8 mouse cellular contexts compared by ENCODE assay signal in the genomic region with DNA sequence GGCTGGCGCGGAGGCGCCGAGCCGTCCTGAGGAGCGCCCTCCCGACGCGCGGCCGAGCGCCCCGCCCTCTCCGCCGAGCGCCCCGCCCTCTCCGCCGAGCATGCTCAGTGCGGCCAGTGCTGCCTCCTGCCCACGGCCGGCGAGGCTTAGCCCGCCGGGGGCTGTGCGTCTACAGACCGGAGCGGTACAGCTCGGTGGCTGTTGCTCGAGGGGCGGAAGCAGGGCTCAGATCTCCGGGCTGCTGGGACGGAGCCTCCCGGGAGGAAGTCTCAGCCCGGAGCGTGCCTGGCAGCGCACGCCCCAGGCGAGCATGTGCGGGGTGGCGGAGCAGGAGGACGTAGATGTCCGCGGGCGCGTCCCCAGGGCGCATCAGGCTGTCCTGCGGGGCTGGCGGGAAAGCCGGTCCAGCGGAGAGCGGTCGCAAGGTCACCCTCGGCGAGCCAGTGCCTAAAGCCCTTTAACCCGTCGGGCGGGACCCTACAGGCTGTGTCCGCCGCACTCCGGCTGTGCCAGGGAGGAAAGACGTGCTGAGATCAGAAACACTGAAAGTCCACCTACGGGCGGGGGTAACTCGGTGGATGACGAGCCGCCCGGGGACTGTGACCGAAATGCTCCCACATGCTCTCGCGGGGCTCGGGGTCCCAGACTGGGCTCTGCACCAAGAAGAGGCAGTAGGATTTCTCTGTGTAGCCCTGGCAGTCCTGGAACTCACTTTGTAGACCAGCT. TPM values are rescaled to one million over a fixed set of nuclear protein-coding genes. Genes with fewer than 3 reads are reported as not detected.
DNase-seq lines count a peak whose midpoint lies in the region; ATAC-seq and TF ChIP-seq lines count a peak whose summit lies in the region.

No protein-coding gene starts in this region.

- H3K4me1 ChIP-seq in hindbrain, embryonic 12.5 days = 0 out of 2 replicates have a peak, but pooled peaks cover 2% of the 10 kb centered on the region

- WGBS in hindbrain, embryonic 12.5 days = under 1% methylated on average over 62 of the region's 72 CpGs

- peak overlapping the region; percentile 93 for H3K27ac ChIP-seq in hindbrain, embryonic 12.5 days

- H3K9ac ChIP-seq in hindbrain, embryonic 12.5 days = peak overlapping the region; percentile 78

- no peak for TF ChIP-seq CTCF in Patski (IDR thresholded peaks at IDR 0.05)

- H3K27me3 ChIP-seq in Patski = no peaks in the 10 kb centered on the region
- H3K27me3 ChIP-seq in hindbrain, embryonic 12.5 days = no peaks in the 10 kb centered on the region

- peak overlapping the region; percentile 86 for H3K4me2 ChIP-seq in hindbrain, embryonic 12.5 days (replicated peaks)

- CTCF ChIA-PET in Patski (lab: Charles Lee) = interaction anchor here (1.2 kb wide), 1 partner anchor 10 kb away, joined by 3 read pairs; no protein-coding TSS in a partner anchor

- in situ Hi-C loops in Patski (cut with MboI; ENCODE audit: low pct_unique_long_range_greater_than_20kb) = loop anchor here (5.0 to 10.0 kb wide), 2 partner anchors 117 to 331 kb away; a partner anchor contains a TSS

- peak overlapping the region; percentile 90 for H3K4me3 ChIP-seq in hindbrain, embryonic 12.5 days

- POLR2A ChIA-PET in Patski (lab: Charles Lee) = interaction anchor here (0.6 to 1.2 kb wide), 2 partner anchors 11 to 42 kb away, joined by 3 read pairs; no protein-coding TSS in a partner anchor

- no peaks in the 10 kb centered on the region for H3K9me3 ChIP-seq in hindbrain, embryonic 12.5 days (replicated peaks)

- ATAC-seq in Patski = peak; percentile 89
- peak; percentile 96 for ATAC-seq in hindbrain, embryonic 12.5 days (ENCODE audit: low FRiP score)

- H3K36me3 ChIP-seq in hindbrain, embryonic 12.5 days = no peaks in the 10 kb centered on the region

- peak; percentile 41 for DNase-seq in Patski (ENCODE audit: low read depth, low spot score)
- peak; percentile 93 to 97 for DNase-seq in cerebellum, postnatal 10 days
- DNase-seq in frontal cortex, postnatal 10 days (ENCODE audit: low spot score in 2 of 2) = peak; percentile 79 to 88
- DNase-seq in layer of hippocampus, postnatal 14 days (ENCODE audit: low spot score in 2 of 2) = peak; percentile 81 to 88
- peak; percentile 94 for DNase-seq in lung, postnatal 10 days
- peak; percentile 83 for DNase-seq in ovary, postnatal 14 days (ENCODE audit: low spot score)
- DNase-seq in thymus, postnatal 10 days (ENCODE audit: low spot score in 2 of 2) = peak; percentile 86 to 88

RNA-seq across cellular contexts. Expression of a gene that starts 0.5 kb away (rescaled TPM):
- polyA plus RNA-seq in Patski (2021) = 82.1 TPM
- 74.8 and 76.0 TPM in 2 replicates for polyA plus RNA-seq in hindbrain, embryonic 12.5 days (2016; fragmentation: Nextera tagmentation; extraction: Ambion mirVana)
- 100 to 1,000 TPM; 251 to 273 TPM for total RNA-seq in layer of hippocampus, postnatal 14 days (2021)

Comparison
In these comparisons a context has a peak if more than half of its experiments do, and no peak if none do; other contexts are left out.
1. Peak in every context shown above with its lines: DNase-seq, ATAC-seq, H3K4me3 ChIP-seq and H3K27ac ChIP-seq.
2. DNase-seq: peak in every context shown above with its lines; median percentile 95 in cerebellum, postnatal 10 days; 94 in lung, postnatal 10 days; 87 in thymus, postnatal 10 days; 84 in layer of hippocampus, postnatal 14 days; 84 in frontal cortex, postnatal 10 days; 83 in ovary, postnatal 14 days; 41 in Patski.